Mouse (Mus musculus) c-Kit-negative CD71-positive TER-119-positive erythroid progenitor cells, embryonic 14.5 days (primary cell): ENCODE data around the gene Ndufb4.
"Not testable (repeated sequence)": the region's sequence is repeated elsewhere in the genome, so short reads cannot be mapped to it uniquely, and the experiment has no call there.

Source experiments
- DNase-seq: peaks from one replicate; pipeline ENCODE4 v3.0.0-alpha.2; 2013; ENCODE audit warnings: low read depth, low spot score

The Ndufb4 gene

DNA sequence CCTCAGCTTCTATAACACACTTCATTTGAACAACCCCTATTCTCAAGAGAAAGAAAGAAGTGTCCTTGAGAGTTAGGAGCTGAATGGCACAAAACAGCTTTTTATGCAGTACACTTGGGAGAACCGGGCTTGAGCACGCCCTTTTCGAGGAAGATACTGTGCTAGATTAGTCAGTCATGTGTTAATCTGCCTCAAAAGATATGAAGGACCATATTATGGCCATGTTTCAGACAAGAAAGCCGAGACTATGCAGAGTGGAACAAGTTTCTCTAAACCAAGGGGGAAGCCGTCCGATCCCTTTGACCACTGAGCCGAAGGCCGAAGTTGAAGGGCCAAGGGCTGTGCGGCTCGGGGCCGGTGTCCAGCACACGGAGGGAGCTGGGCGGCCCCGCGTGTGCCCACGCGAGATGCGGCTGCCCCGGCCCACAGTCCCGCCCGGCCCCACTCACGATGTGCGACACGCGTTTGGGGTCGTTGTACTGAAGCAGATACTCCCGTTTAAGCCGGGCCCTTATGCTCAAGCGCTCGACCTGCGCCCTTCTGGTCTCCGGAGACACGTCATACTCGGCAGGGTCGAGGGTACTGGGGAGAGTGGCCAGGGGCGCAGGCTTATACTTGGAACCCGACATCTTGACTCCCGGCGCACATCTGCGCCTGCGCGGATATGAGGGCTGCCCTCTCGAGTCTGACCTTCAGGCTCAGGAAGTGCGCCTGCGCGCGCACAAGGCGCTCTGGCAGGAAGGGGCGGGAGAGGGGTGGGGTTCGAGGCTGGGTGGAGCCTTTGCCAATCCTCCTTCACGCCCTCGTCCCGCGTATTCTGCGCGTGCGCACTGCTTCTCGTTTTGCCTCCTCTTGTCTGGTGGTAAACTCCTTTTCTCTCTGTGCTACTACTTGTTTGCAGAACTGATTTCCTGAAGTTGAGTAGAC lies at the start of gene Ndufb4:
Gene Ndufb4, minus strand, starts transcription at position 723 of the 927 bp plus-strand sequence.
- DNase-seq = peak; percentile 97

GRCm38 (mm10) chr16:37703884-37704283 lies 49.6 kb upstream of the Ndufb4 start:
- DNase-seq = no peak

- DNase-seq = not testable (repeated sequence)
These were observed 45.8 kb upstream of the Ndufb4 start for GRCm38 (mm10) chr16:37700071-37700470.

DNA sequence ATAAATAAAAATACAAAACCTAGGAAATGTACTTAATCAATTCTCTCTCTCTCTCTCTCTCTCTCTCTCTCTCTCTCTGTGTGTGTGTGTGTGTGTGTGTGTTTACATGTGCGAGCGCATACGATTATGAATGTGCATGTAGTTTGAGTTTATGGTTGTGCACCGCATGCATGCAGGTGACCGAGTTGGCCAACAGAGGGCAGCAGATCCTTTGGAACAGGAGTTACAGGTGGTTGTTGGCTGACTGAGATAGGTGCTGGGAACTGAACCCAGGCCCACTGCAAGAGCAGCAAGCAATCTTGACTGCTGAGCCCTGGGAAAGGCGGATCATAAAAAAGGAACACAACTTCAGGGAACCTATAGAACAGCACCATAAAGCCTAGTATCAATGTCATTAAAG lies 44.5 kb upstream of the Ndufb4 start:
- DNase-seq = no peak

DNA sequence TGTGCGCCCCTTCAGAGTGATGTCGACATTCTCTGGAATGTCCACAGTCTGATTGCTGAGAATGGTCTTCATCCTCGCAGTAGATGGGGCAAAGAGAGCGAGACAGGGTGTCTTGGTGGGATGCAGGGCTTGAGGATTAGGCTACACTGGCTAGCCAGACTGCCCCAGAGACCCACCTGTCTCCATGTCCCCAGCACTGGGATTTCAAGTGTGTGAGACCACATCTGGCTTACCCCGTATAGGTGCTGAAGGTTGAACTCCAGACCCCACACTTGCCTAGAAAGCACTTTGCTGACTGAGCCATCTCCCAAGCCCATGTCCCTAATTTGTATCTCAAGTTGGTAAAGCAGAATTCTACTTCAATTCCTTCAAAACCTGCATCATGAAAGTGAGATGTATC lies 43.0 kb upstream of the Ndufb4 start:
- DNase-seq = no peak

DNA sequence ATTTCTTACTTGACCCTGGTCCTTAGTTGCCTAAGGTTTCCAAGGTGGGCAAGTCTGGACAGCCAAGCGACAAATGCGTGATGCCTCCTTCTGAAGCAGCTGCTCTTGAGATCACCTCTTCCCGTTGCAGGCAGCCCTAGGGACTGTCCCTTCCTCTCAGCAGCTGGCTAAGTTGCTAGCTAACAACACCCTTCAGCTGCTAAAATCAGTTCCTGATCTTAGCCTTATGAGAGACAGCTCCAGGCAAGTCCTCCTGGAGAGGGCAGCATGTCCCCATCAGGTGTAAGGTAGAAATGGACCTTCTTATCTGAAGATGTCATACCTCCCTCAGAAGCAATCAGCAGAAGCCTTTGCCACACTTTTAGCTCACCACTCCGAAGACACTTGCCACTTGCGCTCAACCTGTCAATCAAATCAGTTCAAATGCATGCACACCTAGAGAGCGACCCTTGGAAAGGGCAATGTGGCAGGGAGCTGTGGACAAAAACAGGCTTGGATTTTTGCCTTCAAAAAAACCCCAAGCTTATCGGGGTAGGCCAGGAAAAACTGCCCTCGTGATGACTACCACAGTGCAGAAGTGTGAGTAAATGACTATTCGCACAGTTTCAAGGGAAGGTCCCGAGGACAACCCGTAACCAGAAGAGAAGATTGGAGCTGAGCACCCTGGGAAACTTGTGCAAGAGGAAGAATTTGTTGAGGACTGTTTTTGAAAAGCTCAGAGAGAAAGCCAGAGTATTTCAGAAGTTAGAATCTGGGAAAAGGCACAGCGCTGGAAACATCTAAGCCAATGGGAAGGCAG lies 36.9 kb upstream of the Ndufb4 start:
- no peak for DNase-seq

GRCm38 (mm10) chr16:37690465-37690864 lies 36.2 kb upstream of the Ndufb4 start:
- DNase-seq = no peak

- DNase-seq = no peak
These were observed 35.7 kb upstream of the Ndufb4 start for GRCm38 (mm10) chr16:37689934-37690333.

DNA sequence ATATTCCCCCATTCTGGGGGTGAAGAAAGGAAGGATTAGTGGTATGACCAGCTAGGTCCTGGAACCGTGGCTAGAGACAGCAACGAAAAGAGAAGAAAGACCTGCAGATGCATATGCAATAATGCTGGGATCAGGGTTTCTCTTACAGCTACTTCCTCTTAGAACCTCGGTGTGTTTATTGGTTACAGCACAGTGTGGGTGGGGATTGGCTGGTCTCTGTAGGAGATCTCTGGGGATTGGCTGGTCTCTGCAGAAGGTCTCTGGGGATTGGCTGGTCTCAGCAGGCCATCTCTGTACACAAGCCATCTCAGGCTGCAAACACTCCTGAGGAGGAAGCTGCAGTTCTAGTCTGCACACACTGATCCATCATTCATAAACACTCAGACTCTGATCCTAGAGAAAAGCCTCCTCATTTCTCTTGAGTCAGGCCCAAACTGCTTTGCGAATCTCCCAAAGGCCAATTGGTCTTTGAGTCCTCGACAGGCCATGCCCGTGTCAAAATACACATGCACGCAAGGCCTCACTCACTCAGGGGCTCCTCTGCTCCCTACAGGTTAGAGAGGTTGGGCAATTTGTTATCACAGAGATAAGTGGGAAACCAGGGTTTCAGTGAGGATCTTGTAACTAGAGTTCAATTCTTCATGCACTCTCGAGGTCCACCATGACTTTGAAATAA lies 35.1 kb upstream of the Ndufb4 start:
- DNase-seq = no peak

- DNase-seq = no peak
These were observed 33.9 kb upstream of the Ndufb4 start for GRCm38 (mm10) chr16:37688181-37688580.

- DNase-seq = no peak
These were observed 33.2 kb upstream of the Ndufb4 start for GRCm38 (mm10) chr16:37687301-37687980.

DNA sequence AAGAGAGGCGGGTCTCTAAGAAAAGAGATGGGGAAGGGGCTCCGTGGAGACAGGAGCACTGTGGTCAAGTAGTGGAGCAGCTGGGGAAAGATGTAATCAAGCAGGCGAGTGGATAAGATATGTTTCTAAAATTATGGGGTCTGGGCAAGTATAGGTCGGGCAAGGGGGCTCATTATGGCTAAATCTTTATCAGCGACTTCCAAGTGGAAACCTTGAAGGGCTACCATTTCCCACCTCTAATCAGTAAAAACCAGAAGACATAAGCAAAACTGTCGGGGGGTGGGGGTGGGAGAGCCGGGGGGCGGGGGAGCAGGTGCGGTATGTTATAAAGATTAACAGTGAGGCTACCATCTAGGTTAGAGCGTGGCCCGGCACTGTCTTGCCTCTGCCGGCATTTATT lies 32.6 kb upstream of the Ndufb4 start:
- DNase-seq = no peak

- no peak for DNase-seq
These were observed 31.8 kb upstream of the Ndufb4 start for GRCm38 (mm10) chr16:37685946-37686600.

DNA sequence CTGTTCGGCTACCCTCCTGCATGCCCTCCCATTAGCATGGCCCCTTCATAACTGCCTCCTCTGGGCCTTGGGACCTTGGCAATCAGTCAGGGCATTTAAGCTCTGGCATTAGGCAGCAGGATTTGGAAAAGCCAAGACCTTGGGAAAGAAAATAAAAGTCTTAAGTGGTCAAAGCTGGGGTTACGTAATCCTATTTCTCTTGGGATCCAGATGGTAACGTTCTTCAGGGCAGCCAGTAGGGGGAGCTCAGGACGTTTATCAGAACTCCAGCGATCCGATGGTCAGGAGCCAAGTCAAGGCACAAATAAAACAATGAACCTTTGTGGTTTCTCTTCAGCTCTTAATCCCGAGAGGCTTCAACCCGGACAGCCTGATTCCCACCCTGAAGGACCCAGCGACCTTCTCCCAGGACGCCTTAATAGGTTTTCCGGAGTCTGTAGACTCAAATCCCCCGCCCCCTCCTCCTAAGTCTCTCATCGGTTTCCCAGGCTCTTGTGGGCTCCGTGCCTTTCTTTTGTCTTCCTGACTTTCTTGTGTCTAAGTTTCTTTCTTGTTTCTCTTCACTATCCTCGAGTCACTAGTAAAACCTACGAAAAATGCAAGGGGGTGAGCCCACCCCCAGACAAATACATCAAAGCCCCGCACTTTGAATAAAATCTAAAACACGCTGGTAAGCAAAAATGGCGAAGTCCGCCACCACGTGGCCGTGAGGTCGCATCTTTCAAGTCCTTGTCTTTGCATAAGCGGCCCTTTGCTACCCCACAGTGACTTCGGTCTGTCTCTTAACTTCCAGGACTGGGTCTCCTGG lies 30.6 kb upstream of the Ndufb4 start:
- peak; percentile 34 for DNase-seq

GRCm38 (mm10) chr16:37684259-37684633 lies 30.0 kb upstream of the Ndufb4 start:
- no peak for DNase-seq

GRCm38 (mm10) chr16:37683154-37684130 lies 29.2 kb upstream of the Ndufb4 start:
- DNase-seq = no peak

DNA sequence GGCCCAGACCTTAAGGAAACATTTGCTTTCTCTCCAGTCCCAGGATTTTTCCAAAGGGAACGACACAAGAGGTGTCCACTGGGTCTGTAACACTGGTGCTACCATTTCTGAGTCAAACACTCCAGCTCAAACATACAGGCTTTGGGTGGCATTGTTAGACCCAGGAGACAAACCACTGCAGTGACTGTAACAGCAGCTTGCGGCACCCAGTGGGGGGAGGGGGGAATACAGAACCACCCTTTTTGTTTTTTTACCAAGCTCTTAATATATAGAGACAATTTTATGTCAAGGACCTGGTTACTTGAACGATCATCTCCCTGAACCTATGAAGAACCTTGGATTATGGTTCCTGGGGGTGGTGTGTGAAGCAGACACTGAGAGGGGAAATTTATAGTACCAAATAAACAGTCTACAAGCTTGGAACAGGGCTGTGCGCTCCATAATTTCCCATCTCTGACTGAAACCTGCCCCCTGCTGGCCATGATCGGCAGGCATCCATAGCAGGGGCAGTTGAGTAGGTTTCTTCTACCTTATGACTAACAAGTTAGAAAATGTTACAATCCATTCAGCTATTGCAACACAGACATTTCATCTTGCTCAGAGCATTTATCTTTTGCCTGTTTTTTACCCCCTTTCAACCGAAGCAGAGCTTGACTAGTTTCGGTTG lies 28.2 kb upstream of the Ndufb4 start:
- DNase-seq = no peak

DNA sequence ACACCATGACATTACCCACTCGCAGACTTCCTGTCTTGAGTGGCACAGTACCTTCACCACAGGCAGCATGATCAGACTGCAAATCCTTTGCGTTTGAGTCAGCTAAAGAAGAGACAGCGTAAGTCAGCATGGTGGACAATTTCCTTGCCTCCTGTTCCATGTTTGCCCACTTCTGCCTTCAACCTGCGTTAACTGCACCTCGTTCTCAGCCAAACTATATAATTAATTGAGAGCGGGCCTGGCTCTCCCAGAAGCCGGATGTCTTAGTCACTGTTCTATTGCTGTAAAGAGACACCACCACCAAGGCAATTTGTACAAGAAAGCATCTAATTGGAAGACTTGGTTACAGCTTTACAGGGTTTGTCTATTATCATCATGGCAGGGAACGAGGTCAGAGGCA lies 26.6 kb upstream of the Ndufb4 start:
- no peak for DNase-seq
